Comparison of ENCODE assay signal across 10 mouse cellular contexts in the genomic region with DNA sequence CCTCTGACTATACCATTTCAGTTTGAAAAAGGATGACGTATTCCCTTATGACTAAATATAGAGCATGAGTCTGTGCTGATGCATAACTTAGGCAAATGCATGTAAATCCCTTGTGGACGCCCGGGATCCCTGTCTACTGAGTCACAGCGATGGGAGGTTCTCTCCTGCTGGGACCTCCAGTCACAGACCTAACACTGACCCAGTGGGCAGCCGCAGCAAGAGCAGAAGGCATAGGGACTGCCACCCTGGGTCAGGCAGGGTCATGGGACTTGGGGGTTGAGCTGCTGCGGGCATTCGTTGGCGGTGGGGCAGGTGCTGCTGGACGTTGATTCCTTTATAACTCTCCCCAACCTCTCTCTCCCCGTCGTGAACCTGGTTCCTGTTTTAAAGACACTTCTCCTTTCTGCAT. TPM values are rescaled to one million over a fixed set of nuclear protein-coding genes. Genes with fewer than 3 reads are reported as not detected.
DNase-seq lines count a peak whose midpoint lies in the region; ATAC-seq and TF ChIP-seq lines count a peak whose summit lies in the region.
"Had no signal": no experiment of that assay in that cellular context is flagged by ENCODE, and none has a peak within 500 bp of the region (broad histone marks: within the 10 kb centered on the region; RNA-seq: fewer than 3 reads in every experiment).

No protein-coding gene starts in this region.

- peaks cover 41% of the 10 kb centered on the region for H3K4me1 ChIP-seq in heart, embryonic 12.5 days (replicated peaks)

- intact Hi-C loops in left cerebral cortex, adult 2 months (cut with DNase I): no loop called here
- intact Hi-C loops in heart, postnatal 25 days (cut with DNase I): no loop called here

- DNase-seq in left cerebral cortex, adult 2 months (ENCODE audit: extremely low spot score in 1 of 2, low spot score in 2 of 2): no peak
- no peak for DNase-seq in left cerebral cortex, adult 18-20 months (ENCODE audit: low spot score in 2 of 2)
- DNase-seq in A20 (ENCODE audit: low read depth, low spot score) (peak; percentile 57), MN1 (ENCODE audit: low spot score) (peak; percentile 85)
- DNase-seq in heart, postnatal 25 days (ENCODE audit: low spot score): no peak
- DNase-seq in retina, embryonic 14.5 days (ENCODE audit: low spot score): no peak

- no peaks in the 10 kb centered on the region for H3K36me3 ChIP-seq in heart, embryonic 12.5 days
- H3K36me3 ChIP-seq: heart, embryonic 13.5 days; neural tube, embryonic 12.5 days had no signal

- no peak overlapping the region for H3K4me2 ChIP-seq in heart, embryonic 12.5 days

- no peak for TF ChIP-seq CTCF in left cerebral cortex, adult 2 months (IDR thresholded peaks at IDR 0.05)

- 29% methylated on average over 11 of the region's 11 CpGs for WGBS in heart, embryonic 12.5 days

- peak; percentile 59 to 72 for ATAC-seq in hematopoietic stem cell, adult 5-6 weeks (replicated peaks in 1 of 2; ENCODE audit: insufficient read depth in 1 of 2, low FRiP score in 2 of 2, low TSS enrichment in 1 of 2, low read depth in 1 of 2, poor library complexity in 2 of 2, severe bottlenecking in 2 of 2)
- no peak for ATAC-seq in heart, embryonic 12.5 days (ENCODE audit: insufficient number of reproducible peaks, low FRiP score)

- H3K9me3 ChIP-seq in heart, embryonic 12.5 days (replicated peaks): no peaks in the 10 kb centered on the region
- H3K9me3 ChIP-seq: heart, embryonic 13.5 days; neural tube, embryonic 12.5 days had no signal

- 0 out of 2 replicates have a peak, but pooled peaks cover 10% of the 10 kb centered on the region for H3K27me3 ChIP-seq in heart, embryonic 12.5 days (replicated peaks)
- H3K27me3 ChIP-seq: neural tube, embryonic 12.5 days had no signal

- H3K27ac ChIP-seq in left cerebral cortex, adult 2 months: peak overlapping the region; percentile 90
- H3K27ac ChIP-seq in heart, embryonic 12.5 days (ENCODE audit: poor library complexity, severe bottlenecking): no peak overlapping the region
- H3K27ac ChIP-seq: heart, embryonic 13.5 days; neural tube, embryonic 12.5 days had no signal

- H3K9ac ChIP-seq in heart, embryonic 12.5 days: no peak overlapping the region
- H3K9ac ChIP-seq: neural tube, embryonic 12.5 days had no signal

- H3K4me3 ChIP-seq in left cerebral cortex, adult 2 months: no peak overlapping the region
- H3K4me3 ChIP-seq in heart, embryonic 12.5 days: no peak overlapping the region
- H3K4me3 ChIP-seq: heart, embryonic 13.5 days; neural tube, embryonic 12.5 days had no signal

RNA-seq across cellular contexts. Expression of gene Optc, which starts 51.7 kb away (rescaled TPM):
- total RNA-seq in left cerebral cortex, adult 2 months (2021): 1 to 10 TPM in 1 of 2 experiments, under 1 TPM in 1; 0.81 to 1.2 TPM
- total RNA-seq in left cerebral cortex, adult 18-20 months (2021): 1 to 10 TPM in 1 of 2 experiments, under 1 TPM in 1; 0.75 to 1.6 TPM
- total RNA-seq in hematopoietic stem cell, adult 5-6 weeks (2017): 1.1 TPM in 1 of 2 replicates, not detected in the other
- total RNA-seq in heart, postnatal 25 days (2021): under 1 TPM; 0.36 to 0.42 TPM
- polyA plus RNA-seq in heart, embryonic 12.5 days (2016; fragmentation: Nextera tagmentation; extraction: Ambion mirVana): 0.22 and 0.66 TPM in 2 replicates

RNA-seq across cellular contexts. Expression of gene Atp2b4, which starts 55.3 kb away (rescaled TPM):
- 100 to 1,000 TPM; 245 to 247 TPM for total RNA-seq in left cerebral cortex, adult 2 months (2021)
- 100 to 1,000 TPM; 221 to 267 TPM for total RNA-seq in left cerebral cortex, adult 18-20 months (2021)
- total RNA-seq in hematopoietic stem cell, adult 5-6 weeks (2017): 82.1 and 116 TPM in 2 replicates
- total RNA-seq in heart, postnatal 25 days (2021): 10 to 100 TPM; 20.5 to 24.0 TPM
- polyA plus RNA-seq in heart, embryonic 12.5 days (2016; fragmentation: Nextera tagmentation; extraction: Ambion mirVana): 24.5 and 29.6 TPM in 2 replicates

Comparison
In these comparisons a context has a peak if more than half of its experiments do, and no peak if none do; other contexts are left out.
1. DNase-seq: peak in A20 (single experiment) and MN1 (single experiment); none in left cerebral cortex, adult 2 months (0 of 2), left cerebral cortex, adult 18-20 months (0 of 2), heart, postnatal 25 days (single experiment) and retina, embryonic 14.5 days (single experiment).